Mouse (Mus musculus) layer of hippocampus, adult 2 months (tissue): ENCODE measurements at regions not wholly inside any gene's neighbourhood (a gene's known extent, or its start where the extent isn't known, plus 50 kb on each side); places are given as distances from the start of the nearest gene placed in this dataset.

ENCODE experiments used
- DNase-seq, 2 experiments: peaks; one replicate each; pipeline ENCODE4 v3.0.0; 2022; ENCODE audit warnings: low spot score in 2 of 2
- H3K27ac ChIP-seq: fragments of 200-600 bp; 2 replicates; pipeline ENCODE4 v1.8.1; 2022
- H3K4me3 ChIP-seq: fragments of 200-600 bp; 2 replicates; pipeline ENCODE4 v1.8.1; 2022; ENCODE audit warnings: mild to moderate bottlenecking
- CTCF ChIP-seq: fragments of 200-600 bp; conservative IDR thresholded peaks from 2 replicates; pipeline ENCODE4 v1.8.1; 2022; ENCODE audit warnings: antibody characterized with exemption, mild to moderate bottlenecking, moderate library complexity

- Histone ChIP-seq H3K4me3 (no peak overlapping the region), H3K27ac (no peak overlapping the region)
- TF ChIP-seq CTCF: no peak
- no peak for DNase-seq
These were observed 51.5 kb upstream of the Ephb1 start for GRCm38 (mm10) chr9:102406017-102406416.
